Mouse (Mus musculus): ENCODE measurements around the gene Olfr1154.

Gene Olfr1154

GRCm38 (mm10) chr2:87905066-87905465 is at the start of gene Olfr1154:
Gene Olfr1154, minus strand, starts transcription at chr2:87905166.
- DNase-seq, result no peak

- no peak for DNase-seq
Measured at GRCm38 (mm10) chr2:87953000-87953399, 48.0 kb upstream of the Olfr1154 start, which contains the start of gene Olfr1156. Gene Olfr1156, minus strand, starts transcription at chr2:87953100.

GRCm38 (mm10) chr2:87945037-87945436 is 40.1 kb upstream of the Olfr1154 start, which contains the start of gene Olfr1155:
Gene Olfr1155, minus strand, starts transcription at chr2:87945137.
- no peak for DNase-seq

- no peak for DNase-seq
Measured at GRCm38 (mm10) chr2:87894662-87895061, 10.3 kb downstream of the Olfr1154 start, which contains the start of gene Olfr1153. Gene Olfr1153, plus strand, starts transcription at chr2:87894962.

GRCm38 (mm10) chr2:87866192-87866591 is 38.8 kb downstream of the Olfr1154 start, which contains the start of gene Olfr1152:
Gene Olfr1152, plus strand, starts transcription at chr2:87866492.
- no peak for DNase-seq

GRCm38 (mm10) chr2:87855562-87855961 is 49.4 kb downstream of the Olfr1154 start, which contains the start of gene Olfr1151:
Gene Olfr1151, plus strand, starts transcription at chr2:87855862.
- DNase-seq, result no peak

Measured in kidney, postnatal 14 days (tissue).